Comparison of ENCODE assay signal across 10 mouse cellular contexts in genomic region chr17:75307070-75308011, GRCm38 (mm10).
A peak's percentile ranks its signal among the peaks of the same experiment; 100 is the strongest.
DNase-seq lines count a peak whose midpoint lies in the region; ATAC-seq and TF ChIP-seq lines count a peak whose summit lies in the region.
"Had no signal": no experiment of that assay in that cellular context is flagged by ENCODE, and none has a peak within 500 bp of the region (broad histone marks: within the 10 kb centered on the region; RNA-seq: fewer than 3 reads in every experiment).

No protein-coding gene starts in this region.

- no peak for TF ChIP-seq POLR2A in thymus, adult 2 months (IDR thresholded peaks at IDR 0.05; ENCODE audit: control insufficient read depth, extremely low read depth, insufficient read depth, low read length, poor library complexity)

- no peaks in the 10 kb centered on the region for H3K36me3 ChIP-seq in hindbrain, embryonic 10.5 days
- no peaks in the 10 kb centered on the region for H3K36me3 ChIP-seq in hindbrain, embryonic 12.5 days
- H3K36me3 ChIP-seq in forebrain, embryonic 12.5 days (replicated peaks), result no peaks in the 10 kb centered on the region
- H3K36me3 ChIP-seq in lung, embryonic 14.5 days (ENCODE audit: insufficient read depth), result peaks cover 5% of the 10 kb centered on the region; the same call in 1 of the 2 replicates
- no peaks in the 10 kb centered on the region for H3K36me3 ChIP-seq in thymus, adult 2 months (ENCODE audit: control insufficient read depth, insufficient read depth, low read length)

- no peak for TF ChIP-seq CTCF in lung, embryonic 14.5 days (IDR thresholded peaks at IDR 0.05; ENCODE audit: low read depth)
- no peak for TF ChIP-seq CTCF in thymus, adult 2 months (IDR thresholded peaks at IDR 0.05; ENCODE audit: borderline replicate concordance, control insufficient read depth, extremely low read depth, insufficient read depth, low read length, poor library complexity)

- no peak for DNase-seq in hindbrain, embryonic 10.5 days (ENCODE audit: low spot score)
- DNase-seq in adipocyte (ENCODE audit: low spot score), result peak; percentile 25
- peak; percentile 68 for DNase-seq in lung, embryonic 14.5 days
- no peak for DNase-seq in thymus, adult 2 months
- DNase-seq in spleen, adult 12 weeks (ENCODE audit: low spot score), result no peak
- no peak for DNase-seq in cerebellum, postnatal 4 days (ENCODE audit: low spot score in 2 of 2)
- DNase-seq: gastrocnemius, postnatal 25 days; right cerebral cortex, adult 18-20 months had no signal

- H3K9me3 ChIP-seq in hindbrain, embryonic 10.5 days, result no peaks in the 10 kb centered on the region
- H3K9me3 ChIP-seq in hindbrain, embryonic 12.5 days (replicated peaks), result no peaks in the 10 kb centered on the region
- no peaks in the 10 kb centered on the region for H3K9me3 ChIP-seq in forebrain, embryonic 12.5 days
- H3K9me3 ChIP-seq in lung, embryonic 14.5 days (ENCODE audit: low read depth, low read length), result no peaks in the 10 kb centered on the region

- ATAC-seq in hindbrain, embryonic 12.5 days (ENCODE audit: low FRiP score), result no peak
- ATAC-seq in forebrain, embryonic 12.5 days (ENCODE audit: low FRiP score), result peak; percentile 64; the same call in 1 of the 2 replicates
- peak; percentile 65; the same call in 1 of the 2 replicates for ATAC-seq in lung, embryonic 14.5 days (ENCODE audit: insufficient read depth)

- no peak overlapping the region for H3K4me2 ChIP-seq in hindbrain, embryonic 12.5 days (replicated peaks)
- peak overlapping the region; percentile 13; the same call in 1 of the 2 replicates for H3K4me2 ChIP-seq in forebrain, embryonic 12.5 days
- peak overlapping the region; percentile 1; the same call in 1 of the 2 replicates for H3K4me2 ChIP-seq in lung, embryonic 14.5 days

- peak overlapping the region; percentile 45; the same call in 1 of the 2 replicates for H3K27ac ChIP-seq in hindbrain, embryonic 10.5 days
- H3K27ac ChIP-seq in hindbrain, embryonic 12.5 days, result no peak overlapping the region
- H3K27ac ChIP-seq in forebrain, embryonic 12.5 days, result peak overlapping the region; percentile 47
- H3K27ac ChIP-seq in lung, embryonic 14.5 days (ENCODE audit: low read depth), result peak overlapping the region; percentile 80
- H3K27ac ChIP-seq in thymus, adult 2 months (ENCODE audit: control insufficient read depth, insufficient read depth, low read length), result no peak overlapping the region

- H3K27me3 ChIP-seq in hindbrain, embryonic 10.5 days (ENCODE audit: insufficient read depth, poor library complexity, severe bottlenecking), result no peaks in the 10 kb centered on the region
- no peaks in the 10 kb centered on the region for H3K27me3 ChIP-seq in hindbrain, embryonic 12.5 days
- no peaks in the 10 kb centered on the region for H3K27me3 ChIP-seq in forebrain, embryonic 12.5 days
- H3K27me3 ChIP-seq in lung, embryonic 14.5 days (ENCODE audit: insufficient read depth, low read length), result no peaks in the 10 kb centered on the region
- no peaks in the 10 kb centered on the region for H3K27me3 ChIP-seq in thymus, adult 2 months (ENCODE audit: control insufficient read depth, insufficient read depth, low read length)

- H3K9ac ChIP-seq in hindbrain, embryonic 12.5 days, result no peak overlapping the region
- no peak overlapping the region for H3K9ac ChIP-seq in forebrain, embryonic 12.5 days
- H3K9ac ChIP-seq in lung, embryonic 14.5 days, result no peak overlapping the region

- 62% methylated on average over 18 of the region's 18 CpGs for WGBS in hindbrain, embryonic 10.5 days
- WGBS in hindbrain, embryonic 12.5 days, result 64% methylated on average over 18 of the region's 18 CpGs
- 50% methylated on average over 18 of the region's 18 CpGs for WGBS in forebrain, embryonic 12.5 days
- 51% methylated on average over 18 of the region's 18 CpGs for WGBS in lung, embryonic 14.5 days
- WGBS in thymus, adult 2 months, result 91% methylated on average over 18 of the region's 18 CpGs

- no peak overlapping the region for H3K4me3 ChIP-seq in hindbrain, embryonic 10.5 days
- H3K4me3 ChIP-seq in hindbrain, embryonic 12.5 days, result no peak overlapping the region
- no peak overlapping the region for H3K4me3 ChIP-seq in forebrain, embryonic 12.5 days (replicated peaks)
- no peak overlapping the region for H3K4me3 ChIP-seq in lung, embryonic 14.5 days (ENCODE audit: low read depth, low read length)
- H3K4me3 ChIP-seq in thymus, adult 2 months (ENCODE audit: control insufficient read depth, insufficient read depth, low read length), result no peak overlapping the region

- 0 out of 2 replicates have a peak, but pooled peaks cover 4% of the 10 kb centered on the region for H3K4me1 ChIP-seq in hindbrain, embryonic 10.5 days (replicated peaks)
- H3K4me1 ChIP-seq in hindbrain, embryonic 12.5 days, result 0 out of 2 replicates have a peak, but pooled peaks cover 3% of the 10 kb centered on the region
- peaks cover 5% of the 10 kb centered on the region; the same call in 1 of the 2 replicates for H3K4me1 ChIP-seq in forebrain, embryonic 12.5 days
- H3K4me1 ChIP-seq in lung, embryonic 14.5 days (ENCODE audit: insufficient read depth), result no peaks in the 10 kb centered on the region
- H3K4me1 ChIP-seq in thymus, adult 2 months (replicated peaks; ENCODE audit: control insufficient read depth, insufficient read depth, low read length), result no peaks in the 10 kb centered on the region

Comparison
In these comparisons a context has a peak if more than half of its experiments do, and no peak if none do; other contexts are left out.
1. H3K27ac ChIP-seq: peak in hindbrain, embryonic 10.5 days (single experiment), forebrain, embryonic 12.5 days (single experiment) and lung, embryonic 14.5 days (single experiment); none in hindbrain, embryonic 12.5 days (single experiment) and thymus, adult 2 months (single experiment).
2. DNase-seq: peak in adipocyte (single experiment) and lung, embryonic 14.5 days (single experiment); none in hindbrain, embryonic 10.5 days (single experiment), thymus, adult 2 months (single experiment), spleen, adult 12 weeks (single experiment) and cerebellum, postnatal 4 days (0 of 2).